Mouse (Mus musculus): ENCODE results near the gene Papln. TPM values are rescaled to one million over a fixed set of nuclear protein-coding genes. Genes with fewer than 3 reads are reported as not detected.

The Papln gene
- polyA plus RNA-seq, 1 experiment, result 1.9 TPM

DNA sequence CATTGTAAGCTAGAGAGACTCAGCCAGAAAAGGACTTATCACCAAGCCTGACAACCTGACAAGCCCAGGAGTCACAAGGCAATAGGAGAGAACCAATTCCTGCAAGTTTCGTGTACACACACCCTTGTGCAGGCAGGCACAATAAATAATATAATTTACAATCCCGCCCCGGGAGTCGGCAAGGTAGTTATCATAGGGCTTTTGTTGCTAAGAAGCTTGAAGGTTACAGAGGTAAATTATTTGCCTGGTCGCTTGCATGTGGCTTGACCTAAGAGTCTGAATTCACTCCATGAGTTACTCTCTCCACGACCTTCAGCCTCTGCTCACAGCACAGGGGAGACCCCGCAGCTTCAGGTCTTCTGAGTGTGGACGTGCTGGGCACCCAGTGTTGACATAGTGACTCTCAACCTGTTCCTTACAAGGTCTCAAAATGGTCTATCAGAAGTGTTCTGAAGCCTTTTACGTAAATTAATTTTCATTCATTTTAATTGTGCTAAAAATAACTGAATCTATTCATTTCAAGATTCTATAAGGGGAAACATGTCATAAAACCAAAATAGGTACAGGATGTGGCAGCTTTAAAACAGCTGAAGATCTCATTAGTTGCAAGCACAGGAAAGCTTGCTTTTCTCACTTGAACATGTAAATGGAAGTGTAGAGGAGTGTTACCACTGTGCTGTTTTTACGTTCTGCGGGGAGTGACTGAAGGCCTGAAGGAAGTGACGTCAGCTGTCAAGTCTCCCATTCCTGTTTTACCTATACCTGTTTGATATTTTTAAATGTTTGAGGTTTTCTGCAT is 36.7 kb upstream of the Papln start:
- H3K27me3 ChIP-seq (ENCODE audit: control insufficient read depth, insufficient read depth, low read length), result no peaks in the 10 kb centered on the region; the same call in 1 of the 2 replicates
- no peak overlapping the region for H3K4me3 ChIP-seq (ENCODE audit: control insufficient read depth, insufficient read depth, low read length)
- 94% methylated on average over 12 of the region's 12 CpGs for WGBS
- H3K27ac ChIP-seq (ENCODE audit: control insufficient read depth, insufficient read depth, low read length), result no peak overlapping the region
- DNase-seq, result no peak
- H3K4me1 ChIP-seq (replicated peaks; ENCODE audit: control insufficient read depth, insufficient read depth, low read length), result no peaks in the 10 kb centered on the region
- H3K36me3 ChIP-seq (ENCODE audit: control insufficient read depth, insufficient read depth, low read length), result peaks cover 77% of the 10 kb centered on the region
- TF ChIP-seq POLR2A (IDR thresholded peaks at IDR 0.05; ENCODE audit: control insufficient read depth, extremely low read depth, insufficient read depth, low read length, poor library complexity), result no peak
- no peak for TF ChIP-seq CTCF (IDR thresholded peaks at IDR 0.05; ENCODE audit: borderline replicate concordance, control insufficient read depth, extremely low read depth, insufficient read depth, low read length, poor library complexity)

DNA sequence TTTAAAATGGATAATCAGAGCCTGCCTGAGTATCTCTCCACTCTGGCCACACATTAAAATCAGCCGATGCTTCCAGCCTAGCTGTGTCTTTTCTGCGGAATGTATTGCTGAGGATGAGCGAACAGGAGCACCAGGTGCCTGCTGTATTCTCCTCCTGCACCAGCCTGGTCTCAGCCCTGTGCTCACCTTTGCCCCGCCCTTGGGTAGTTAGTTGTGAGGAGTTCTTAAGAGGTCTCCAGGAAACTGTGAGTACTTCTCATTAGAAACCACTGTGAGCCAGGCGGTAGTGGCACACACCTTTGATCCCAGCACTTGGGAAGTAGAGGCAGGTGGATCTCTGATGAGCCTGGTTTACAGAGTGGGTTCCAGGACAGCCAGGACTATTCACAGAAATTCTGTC is 31.2 kb upstream of the Papln start:
- no peak overlapping the region for H3K27ac ChIP-seq (ENCODE audit: control insufficient read depth, insufficient read depth, low read length)
- no peaks in the 10 kb centered on the region for H3K27me3 ChIP-seq (ENCODE audit: control insufficient read depth, insufficient read depth, low read length)
- WGBS, result 97% methylated on average over 5 of the region's 5 CpGs
- peaks cover 76% of the 10 kb centered on the region for H3K36me3 ChIP-seq (ENCODE audit: control insufficient read depth, insufficient read depth, low read length)
- DNase-seq, result no peak
- H3K4me1 ChIP-seq (replicated peaks; ENCODE audit: control insufficient read depth, insufficient read depth, low read length), result no peaks in the 10 kb centered on the region
- H3K4me3 ChIP-seq (ENCODE audit: control insufficient read depth, insufficient read depth, low read length), result no peak overlapping the region
- TF ChIP-seq CTCF (IDR thresholded peaks at IDR 0.05; ENCODE audit: borderline replicate concordance, control insufficient read depth, extremely low read depth, insufficient read depth, low read length, poor library complexity) (no peak), POLR2A (IDR thresholded peaks at IDR 0.05; ENCODE audit: control insufficient read depth, extremely low read depth, insufficient read depth, low read length, poor library complexity) (no peak)

DNA sequence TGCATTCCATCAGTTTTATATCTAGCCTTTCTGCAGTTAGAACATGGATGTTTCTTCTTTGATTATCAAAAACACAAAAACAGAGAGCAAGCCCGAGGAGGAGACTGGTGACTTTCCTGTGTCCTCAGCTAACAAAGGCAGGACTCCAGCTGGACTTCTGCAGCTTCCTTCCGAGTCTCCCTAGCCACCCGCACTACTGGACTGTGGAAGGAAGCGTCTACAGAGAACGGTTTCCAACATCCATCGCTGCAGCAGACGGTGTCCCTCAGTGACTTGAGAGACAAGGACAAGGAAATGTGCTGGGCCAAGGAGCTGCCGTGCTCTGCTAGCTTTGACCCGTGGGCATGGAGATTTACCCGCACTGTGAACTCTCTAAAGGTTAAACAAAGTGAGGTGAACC is 29.4 kb upstream of the Papln start:
- Histone ChIP-seq H3K36me3 (ENCODE audit: control insufficient read depth, insufficient read depth, low read length) (peaks cover 60% of the 10 kb centered on the region), H3K4me3 (ENCODE audit: control insufficient read depth, insufficient read depth, low read length) (no peak overlapping the region), H3K27ac (ENCODE audit: control insufficient read depth, insufficient read depth, low read length) (no peak overlapping the region), H3K4me1 (replicated peaks; ENCODE audit: control insufficient read depth, insufficient read depth, low read length) (no peaks in the 10 kb centered on the region), H3K27me3 (ENCODE audit: control insufficient read depth, insufficient read depth, low read length) (no peaks in the 10 kb centered on the region)
- no peak for DNase-seq
- 94% methylated on average over 10 of the region's 10 CpGs for WGBS
- TF ChIP-seq CTCF (IDR thresholded peaks at IDR 0.05; ENCODE audit: borderline replicate concordance, control insufficient read depth, extremely low read depth, insufficient read depth, low read length, poor library complexity) (no peak), POLR2A (IDR thresholded peaks at IDR 0.05; ENCODE audit: control insufficient read depth, extremely low read depth, insufficient read depth, low read length, poor library complexity) (no peak)

DNA sequence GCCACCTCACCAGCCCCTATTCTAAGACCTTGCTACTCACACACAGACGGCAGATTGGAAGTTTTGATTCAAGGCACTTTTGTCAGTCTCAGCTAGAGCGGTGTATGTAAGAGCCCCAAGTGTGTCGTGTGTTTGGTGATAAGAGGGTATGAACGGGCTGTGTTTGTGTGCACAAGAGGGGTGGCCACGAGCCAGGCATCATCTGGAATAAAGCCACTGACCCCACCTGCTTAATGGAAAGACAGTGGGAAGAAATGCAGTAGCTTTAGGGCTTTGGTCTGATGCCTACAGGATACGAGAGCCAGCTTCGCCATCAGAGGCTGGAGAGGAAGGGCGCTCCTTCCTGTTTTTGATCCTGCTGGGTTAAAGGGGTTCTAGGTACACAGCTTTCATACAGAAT is 27.2 kb upstream of the Papln start:
- WGBS, result 92% methylated on average over 8 of the region's 8 CpGs
- DNase-seq, result no peak
- Histone ChIP-seq H3K4me3 (ENCODE audit: control insufficient read depth, insufficient read depth, low read length) (no peak overlapping the region), H3K27ac (ENCODE audit: control insufficient read depth, insufficient read depth, low read length) (no peak overlapping the region), H3K27me3 (ENCODE audit: control insufficient read depth, insufficient read depth, low read length) (no peaks in the 10 kb centered on the region), H3K4me1 (replicated peaks; ENCODE audit: control insufficient read depth, insufficient read depth, low read length) (no peaks in the 10 kb centered on the region), H3K36me3 (ENCODE audit: control insufficient read depth, insufficient read depth, low read length) (peaks cover 46% of the 10 kb centered on the region)
- no peak for TF ChIP-seq CTCF (IDR thresholded peaks at IDR 0.05; ENCODE audit: borderline replicate concordance, control insufficient read depth, extremely low read depth, insufficient read depth, low read length, poor library complexity)
- no peak for TF ChIP-seq POLR2A (IDR thresholded peaks at IDR 0.05; ENCODE audit: control insufficient read depth, extremely low read depth, insufficient read depth, low read length, poor library complexity)

DNA sequence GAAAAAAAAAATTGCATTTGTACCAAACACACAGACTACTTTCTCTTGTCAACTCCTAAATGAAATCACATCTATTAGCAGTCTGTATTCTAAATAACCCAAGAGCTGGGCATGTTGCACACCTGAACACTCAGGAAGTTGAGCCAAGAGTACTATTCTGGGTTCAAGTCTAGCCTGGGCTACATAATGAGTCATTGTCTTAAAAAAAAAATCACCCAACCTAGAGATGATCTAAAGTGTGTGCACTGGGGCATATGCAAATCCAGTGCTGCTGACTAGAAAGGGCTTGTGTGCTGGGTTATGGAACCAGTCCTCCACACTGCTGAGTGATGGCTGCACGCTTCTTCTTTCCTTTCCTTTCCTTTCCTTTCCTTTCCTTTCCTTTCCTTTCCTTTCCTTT is 24.8 kb upstream of the Papln start:
- Histone ChIP-seq H3K27me3 (ENCODE audit: control insufficient read depth, insufficient read depth, low read length) (no peaks in the 10 kb centered on the region), H3K4me1 (replicated peaks; ENCODE audit: control insufficient read depth, insufficient read depth, low read length) (no peaks in the 10 kb centered on the region), H3K27ac (ENCODE audit: control insufficient read depth, insufficient read depth, low read length) (no peak overlapping the region), H3K4me3 (ENCODE audit: control insufficient read depth, insufficient read depth, low read length) (no peak overlapping the region), H3K36me3 (ENCODE audit: control insufficient read depth, insufficient read depth, low read length) (peaks cover 22% of the 10 kb centered on the region)
- WGBS, result 88% methylated on average over 1 of the region's 1 CpGs
- TF ChIP-seq POLR2A (IDR thresholded peaks at IDR 0.05; ENCODE audit: control insufficient read depth, extremely low read depth, insufficient read depth, low read length, poor library complexity) (no peak), CTCF (IDR thresholded peaks at IDR 0.05; ENCODE audit: borderline replicate concordance, control insufficient read depth, extremely low read depth, insufficient read depth, low read length, poor library complexity) (no peak)
- DNase-seq, result no peak

DNA sequence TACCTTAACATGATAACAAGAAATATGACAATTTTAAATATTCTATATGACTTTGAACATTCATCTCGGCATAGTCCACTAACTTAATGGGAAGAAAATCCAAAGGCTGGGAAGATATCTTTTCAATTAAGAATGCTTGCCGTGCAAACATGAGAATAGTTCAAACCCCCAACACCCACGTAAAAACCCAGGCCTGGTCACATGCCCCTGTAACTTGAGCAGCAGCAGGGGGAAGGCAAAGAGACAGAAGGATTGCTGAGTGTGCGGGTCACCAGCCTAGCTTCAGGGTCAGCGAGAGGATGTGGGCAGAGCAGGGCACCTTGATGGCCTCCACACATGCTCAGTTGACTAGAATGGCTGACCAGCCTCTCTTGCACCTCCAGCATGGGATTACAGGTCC is 21.7 kb upstream of the Papln start:
- H3K4me1 ChIP-seq (replicated peaks; ENCODE audit: control insufficient read depth, insufficient read depth, low read length), result no peaks in the 10 kb centered on the region

More for the DNA sequence above, 21.7 kb upstream of the Papln start:
- TF ChIP-seq POLR2A (IDR thresholded peaks at IDR 0.05; ENCODE audit: control insufficient read depth, extremely low read depth, insufficient read depth, low read length, poor library complexity), result no peak
- no peak for TF ChIP-seq CTCF (IDR thresholded peaks at IDR 0.05; ENCODE audit: borderline replicate concordance, control insufficient read depth, extremely low read depth, insufficient read depth, low read length, poor library complexity)
- WGBS, result 93% methylated on average over 5 of the region's 5 CpGs
- no peak overlapping the region for H3K4me3 ChIP-seq (ENCODE audit: control insufficient read depth, insufficient read depth, low read length)
- no peak overlapping the region for H3K27ac ChIP-seq (ENCODE audit: control insufficient read depth, insufficient read depth, low read length)
- no peaks in the 10 kb centered on the region for H3K36me3 ChIP-seq (ENCODE audit: control insufficient read depth, insufficient read depth, low read length)
- DNase-seq, result no peak
- no peaks in the 10 kb centered on the region for H3K27me3 ChIP-seq (ENCODE audit: control insufficient read depth, insufficient read depth, low read length)
